Mouse (Mus musculus): ENCODE measurements around the gene Fam83b.

The Fam83b gene

GRCm38 (mm10) chr9:76521640-76522039 is 45.3 kb downstream of the Fam83b start:
- DNase-seq (ENCODE audit: low spot score in 2 of 2), result no peak

- DNase-seq (ENCODE audit: low spot score in 2 of 2), result no peak
These were observed 48.3 kb downstream of the Fam83b start for GRCm38 (mm10) chr9:76518665-76519064.

GRCm38 (mm10) chr9:76505650-76506049 is 61.3 kb downstream of the Fam83b start:
- DNase-seq (ENCODE audit: low spot score in 2 of 2), result no peak

GRCm38 (mm10) chr9:76489737-76490136 is 77.2 kb downstream of the Fam83b start:
- no peak for DNase-seq (ENCODE audit: low spot score in 2 of 2)

GRCm38 (mm10) chr9:76480088-76480487 is 86.8 kb downstream of the Fam83b start:
- no peak for DNase-seq (ENCODE audit: low spot score in 2 of 2)

GRCm38 (mm10) chr9:76469500-76469899 is 97.4 kb downstream of the Fam83b start:
- no peak for DNase-seq (ENCODE audit: low spot score in 2 of 2)

- no peak for DNase-seq (ENCODE audit: low spot score in 2 of 2)
These were observed 105.4 kb downstream of the Fam83b start for GRCm38 (mm10) chr9:76461547-76461946.

GRCm38 (mm10) chr9:76455703-76456102 is 111.2 kb downstream of the Fam83b start:
- DNase-seq (ENCODE audit: low spot score in 2 of 2), result no peak
